Mouse (Mus musculus) intestine, postnatal 0 days (tissue): ENCODE data around the gene Camk1d. TPM values are rescaled to one million over a fixed set of nuclear protein-coding genes. Genes with fewer than 3 reads are reported as not detected.

ENCODE experiments used
- ATAC-seq: fragments of 200-750 bp; cut with Nextera tagmentation; 2 replicates; pipeline ENCODE4 v1.8.0; 2017; ENCODE audit warnings: mild to moderate bottlenecking, moderate TSS enrichment, moderate library complexity
- H3K27ac ChIP-seq: fragments of 300-500 bp; sonication (generic); 2 replicates; pipeline ENCODE4 v1.5.1; 2014; ENCODE audit warnings: mild to moderate bottlenecking, low read depth, low read length, moderate library complexity
- H3K27me3 ChIP-seq: fragments of 300-500 bp; sonication (generic); replicated peaks from 2 replicates; pipeline ENCODE4 v1.6.1; 2014; ENCODE audit warnings: low read length, mixed read lengths; ENCODE audit not compliant: control insufficient read depth, insufficient read depth
- H3K36me3 ChIP-seq: fragments of 300-500 bp; sonication (generic); 2 replicates; pipeline ENCODE4 v1.6.1; 2014; ENCODE audit warnings: mild to moderate bottlenecking, moderate library complexity; ENCODE audit not compliant: control insufficient read depth, insufficient read depth
- H3K4me1 ChIP-seq: fragments of 300-500 bp; sonication (generic); replicated peaks from 2 replicates; pipeline ENCODE4 v1.6.1; 2014; ENCODE audit warnings: antibody characterized with exemption, low read length, mixed read lengths; ENCODE audit not compliant: control insufficient read depth, insufficient read depth
- H3K4me2 ChIP-seq: fragments of 300-500 bp; sonication (generic); replicated peaks from 2 replicates; pipeline ENCODE4 v1.6.1; 2014; ENCODE audit warnings: low read depth, mild to moderate bottlenecking, moderate library complexity
- H3K4me3 ChIP-seq: fragments of 300-500 bp; sonication (generic); 2 replicates; pipeline ENCODE4 v1.5.1; 2014; ENCODE audit warnings: low read depth, low read length
- H3K9ac ChIP-seq: fragments of 300-500 bp; sonication (generic); 2 replicates; pipeline ENCODE4 v1.6.1; 2014; ENCODE audit warnings: mild to moderate bottlenecking, low read depth, low read length
- H3K9me3 ChIP-seq: fragments of 300-500 bp; sonication (generic); 2 replicates; pipeline ENCODE4 v1.6.1; 2016; ENCODE audit warnings: mixed run types; ENCODE audit not compliant: control insufficient read depth
- CTCF ChIP-seq: sonication (generic); IDR thresholded peaks from 2 replicates; pipeline ENCODE4 v1.5.1; 2016; ENCODE audit warnings: low read depth, mild to moderate bottlenecking, control low read depth, antibody characterized with exemption, moderate library complexity
- WGBS: fragments of 180-500 bp; shearing (Covaris S2); extraction: QIAGEN DNeasy Blood & Tissue Kit; methylation state at CpG from one replicate; pipeline ENCODE4 v1.1.7; 2014; 5-methylcytosine and 5-hydroxymethylcytosine counted together
- polyA plus RNA-seq: library from polyadenylated mRNA; unstranded; fragments of >200 nt; fragmentation: Nextera tagmentation; extraction: Ambion mirVana; gene quantifications from 2 replicates; pipeline ENCODE4 v1.2.1, GENCODE M21; 2015

Camk1d gene
- polyA plus RNA-seq, 1 experiment from 2014 or later: 11.3 TPM

GRCm38 (mm10) chr2:5640586-5640985, 73.7 kb downstream of the Camk1d start:
- no peaks in the 10 kb centered on the region for H3K27me3 ChIP-seq
- H3K4me3 ChIP-seq: no peak overlapping the region
- no peak overlapping the region; the same call in 1 of the 2 replicates for H3K27ac ChIP-seq
- H3K4me2 ChIP-seq: 0 out of 2 replicates have a peak overlapping the region, but pooled peaks have one; percentile 13
- no peak for ATAC-seq
- no peaks in the 10 kb centered on the region for H3K36me3 ChIP-seq
- WGBS: 69% methylated on average over 5 of the region's 5 CpGs
- no peak for TF ChIP-seq CTCF
- peaks cover 12% of the 10 kb centered on the region for H3K4me1 ChIP-seq
- no peaks in the 10 kb centered on the region for H3K9me3 ChIP-seq
- no peak overlapping the region for H3K9ac ChIP-seq

GRCm38 (mm10) chr2:5636801-5637742, 77.2 kb downstream of the Camk1d start:
- H3K27me3 ChIP-seq: no peaks in the 10 kb centered on the region
- peak; percentile 67; the same call in 1 of the 2 replicates for ATAC-seq
- 75% methylated on average over 14 of the region's 14 CpGs for WGBS
- H3K4me2 ChIP-seq: no peak overlapping the region
- H3K4me3 ChIP-seq: no peak overlapping the region
- H3K27ac ChIP-seq: no peak overlapping the region; the same call in 1 of the 2 replicates
- no peaks in the 10 kb centered on the region for H3K9me3 ChIP-seq
- H3K36me3 ChIP-seq: no peaks in the 10 kb centered on the region
- H3K4me1 ChIP-seq: peaks cover 6% of the 10 kb centered on the region
- TF ChIP-seq CTCF: no peak
- no peak overlapping the region for H3K9ac ChIP-seq

DNA sequence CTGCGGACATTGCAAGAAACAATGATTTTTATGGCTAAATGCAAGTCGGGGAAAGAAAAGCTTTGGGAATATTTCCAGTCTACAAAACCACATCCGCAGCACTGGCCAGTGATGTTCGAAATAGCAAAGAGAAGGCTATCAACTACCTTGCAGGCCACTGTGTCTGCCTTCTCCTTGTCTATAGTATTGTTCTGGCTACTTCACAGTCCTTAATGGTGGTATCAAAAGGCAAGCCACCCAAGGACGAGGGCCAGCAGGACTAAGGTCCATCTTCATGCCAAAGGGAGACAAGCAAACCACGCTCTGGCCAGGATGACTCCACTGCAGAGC, 82.0 kb downstream of the Camk1d start:
- H3K4me1 ChIP-seq: no peaks in the 10 kb centered on the region; the same call in 1 of the 2 replicates
- no peaks in the 10 kb centered on the region for H3K9me3 ChIP-seq
- ATAC-seq: peak; percentile 2; the same call in 1 of the 2 replicates
- WGBS: 53% methylated on average over 6 of the region's 6 CpGs
- no peaks in the 10 kb centered on the region; the same call in 1 of the 2 replicates for H3K36me3 ChIP-seq
- peak overlapping the region; percentile 25 for H3K4me2 ChIP-seq
- no peak overlapping the region for H3K4me3 ChIP-seq
- peak overlapping the region; percentile 52; the same call in 1 of the 2 replicates for H3K27ac ChIP-seq
- no peaks in the 10 kb centered on the region for H3K27me3 ChIP-seq
- no peak overlapping the region for H3K9ac ChIP-seq
- TF ChIP-seq CTCF: no peak

GRCm38 (mm10) chr2:5631676-5632354, 82.5 kb downstream of the Camk1d start:
- no peak for TF ChIP-seq CTCF
- Histone ChIP-seq H3K4me1 (no peaks in the 10 kb centered on the region; the same call in 1 of the 2 replicates), H3K27ac (peak overlapping the region; percentile 31), H3K9me3 (no peaks in the 10 kb centered on the region), H3K36me3 (no peaks in the 10 kb centered on the region; the same call in 1 of the 2 replicates), H3K9ac (no peak overlapping the region), H3K4me3 (no peak overlapping the region), H3K4me2 (peak overlapping the region; percentile 25), H3K27me3 (no peaks in the 10 kb centered on the region)
- peak; percentile 50 for ATAC-seq
- 59% methylated on average over 11 of the region's 11 CpGs for WGBS

- H3K4me2 ChIP-seq: no peak overlapping the region
Observed at GRCm38 (mm10) chr2:5630710-5631109, 83.6 kb downstream of the Camk1d start.

GRCm38 (mm10) chr2:5624379-5624778, 89.9 kb downstream of the Camk1d start:
- no peaks in the 10 kb centered on the region for H3K27me3 ChIP-seq
- H3K27ac ChIP-seq: no peak overlapping the region
- H3K4me2 ChIP-seq: no peak overlapping the region
- no peak overlapping the region for H3K4me3 ChIP-seq
- no peak for TF ChIP-seq CTCF
- no peaks in the 10 kb centered on the region; the same call in 1 of the 2 replicates for H3K36me3 ChIP-seq
- H3K9ac ChIP-seq: no peak overlapping the region
- no peaks in the 10 kb centered on the region for H3K9me3 ChIP-seq
- no peaks in the 10 kb centered on the region; the same call in 1 of the 2 replicates for H3K4me1 ChIP-seq
- no peak for ATAC-seq
- 48% methylated on average over 4 of the region's 4 CpGs for WGBS

More at GRCm38 (mm10) chr2:5630710-5631109, 83.6 kb downstream of the Camk1d start:
- no peaks in the 10 kb centered on the region; the same call in 1 of the 2 replicates for H3K36me3 ChIP-seq
- no peak for TF ChIP-seq CTCF
- no peaks in the 10 kb centered on the region; the same call in 1 of the 2 replicates for H3K4me1 ChIP-seq
- no peaks in the 10 kb centered on the region for H3K27me3 ChIP-seq
- no peaks in the 10 kb centered on the region for H3K9me3 ChIP-seq
- H3K9ac ChIP-seq: no peak overlapping the region
- WGBS: 33% methylated on average over 4 of the region's 4 CpGs
- no peak overlapping the region for H3K27ac ChIP-seq
- no peak for ATAC-seq
- H3K4me3 ChIP-seq: no peak overlapping the region
